Mouse (Mus musculus): ENCODE data around the gene Greb1.
"Not testable (repeated sequence)": the region's sequence is repeated elsewhere in the genome, so short reads cannot be mapped to it uniquely, and the experiment has no call there.

The Greb1 gene

GRCm38 (mm10) chr12:16760246-16760645 lies 40.4 kb downstream of the Greb1 start:
- no peak for DNase-seq

GRCm38 (mm10) chr12:16754311-16754710 lies 46.4 kb downstream of the Greb1 start:
- DNase-seq = peak; percentile 69 to 80

- DNase-seq = no peak
Observed at GRCm38 (mm10) chr12:16753555-16753954, 47.1 kb downstream of the Greb1 start.

- DNase-seq = peak in 1 of 2 experiments; percentile 8
Observed at GRCm38 (mm10) chr12:16753110-16753509, 47.6 kb downstream of the Greb1 start.

- no peak for DNase-seq
Observed at GRCm38 (mm10) chr12:16752236-16752840, 48.3 kb downstream of the Greb1 start.

- no peak for DNase-seq
Observed at GRCm38 (mm10) chr12:16751609-16752008, 49.1 kb downstream of the Greb1 start.

- no peak for DNase-seq
Observed at GRCm38 (mm10) chr12:16740059-16740458, 60.6 kb downstream of the Greb1 start.

GRCm38 (mm10) chr12:16737266-16737665 lies 63.4 kb downstream of the Greb1 start:
- no peak for DNase-seq

- no peak for DNase-seq
Observed at GRCm38 (mm10) chr12:16734698-16735097, 66.0 kb downstream of the Greb1 start.

GRCm38 (mm10) chr12:16734009-16734408 lies 66.7 kb downstream of the Greb1 start:
- DNase-seq = no peak

- peak; percentile 17 for DNase-seq
Observed at GRCm38 (mm10) chr12:16731121-16731741, 69.5 kb downstream of the Greb1 start.

- no peak for DNase-seq
Observed at GRCm38 (mm10) chr12:16730196-16730595, 70.5 kb downstream of the Greb1 start.

GRCm38 (mm10) chr12:16728221-16728620 lies 72.5 kb downstream of the Greb1 start:
- DNase-seq = no peak

- DNase-seq = no peak
Observed at GRCm38 (mm10) chr12:16726229-16726628, 74.5 kb downstream of the Greb1 start.

GRCm38 (mm10) chr12:16723601-16724000 lies 77.1 kb downstream of the Greb1 start:
- DNase-seq = no peak

GRCm38 (mm10) chr12:16718660-16719315 lies 81.9 kb downstream of the Greb1 start:
- DNase-seq = peak; percentile 69 to 79

GRCm38 (mm10) chr12:16717653-16718052 lies 83.0 kb downstream of the Greb1 start:
- peak; percentile 59 to 61 for DNase-seq

GRCm38 (mm10) chr12:16714616-16715015 lies 86.1 kb downstream of the Greb1 start:
- no peak for DNase-seq

- DNase-seq = no peak
Observed at GRCm38 (mm10) chr12:16698691-16699090, 102.0 kb downstream of the Greb1 start.

- no peak for DNase-seq
Observed at GRCm38 (mm10) chr12:16696146-16696545, 104.5 kb downstream of the Greb1 start.

- DNase-seq = not testable (repeated sequence)
Observed at GRCm38 (mm10) chr12:16695252-16695651, 105.4 kb downstream of the Greb1 start.

GRCm38 (mm10) chr12:16694783-16695182 lies 105.9 kb downstream of the Greb1 start:
- no peak for DNase-seq

GRCm38 (mm10) chr12:16690631-16691030 lies 110.1 kb downstream of the Greb1 start:
- no peak for DNase-seq

GRCm38 (mm10) chr12:16672246-16672645 lies 128.4 kb downstream of the Greb1 start:
- peak; percentile 29 to 53 for DNase-seq

All from cerebellum, postnatal 14 days (tissue).